Mouse (Mus musculus) ES-CJ7 (cell line): ENCODE results near the gene Retreg3.
"Not testable (repeated sequence)": the region's sequence is repeated elsewhere in the genome, so short reads cannot be mapped to it uniquely, and the experiment has no call there.

ENCODE experiments used
- DNase-seq: peaks from one replicate; pipeline ENCODE4 v3.0.0; 2011; ENCODE audit warnings: low read depth, low spot score

Retreg3 gene

GRCm38 (mm10) chr11:101119761-101120544 lies at the start of gene Retreg3, which contains the start of gene Tubg1:
Gene Retreg3, minus strand, starts transcription at chr11:101119893.
Gene Tubg1, plus strand, starts transcription at chr11:101119938.
- DNase-seq: peak; percentile 100

DNA sequence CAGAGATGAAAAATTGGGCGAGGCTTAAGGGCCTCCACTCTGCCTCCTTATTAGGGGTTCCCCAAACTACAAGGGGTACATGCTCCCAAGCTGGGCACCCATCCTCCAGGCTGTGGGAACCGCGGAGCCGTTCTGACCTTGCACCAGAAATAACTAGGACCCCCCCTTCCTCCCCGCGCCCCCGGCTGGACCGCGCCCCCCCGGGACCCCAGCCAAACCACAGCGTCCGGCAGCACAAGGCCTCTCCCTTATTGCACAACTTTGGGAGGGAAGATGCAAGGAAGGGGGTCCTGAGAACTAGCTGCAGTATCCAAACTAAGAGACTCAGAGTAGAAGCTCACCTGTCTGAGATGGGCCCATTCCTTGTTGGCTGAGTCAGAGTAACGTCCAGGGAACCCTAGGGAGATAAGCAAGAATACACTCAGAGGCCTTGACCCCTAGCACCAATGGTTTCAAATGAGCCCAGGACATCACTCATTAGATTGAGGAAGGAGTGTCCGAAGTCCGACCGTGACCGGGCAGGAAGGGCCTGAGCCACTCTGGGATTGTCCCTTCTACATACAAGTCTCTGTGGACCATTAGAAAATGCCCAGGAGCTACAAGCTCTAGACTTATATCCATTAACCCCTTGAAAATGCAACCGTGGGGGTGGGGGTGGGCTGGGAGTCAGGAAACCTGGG lies 48.7 kb upstream of the Retreg3 start:
- no peak for DNase-seq

- DNase-seq: no peak
Observed at GRCm38 (mm10) chr11:101167963-101168300, 48.2 kb upstream of the Retreg3 start.

- no peak for DNase-seq
Observed at GRCm38 (mm10) chr11:101167211-101167962, 47.7 kb upstream of the Retreg3 start.

DNA sequence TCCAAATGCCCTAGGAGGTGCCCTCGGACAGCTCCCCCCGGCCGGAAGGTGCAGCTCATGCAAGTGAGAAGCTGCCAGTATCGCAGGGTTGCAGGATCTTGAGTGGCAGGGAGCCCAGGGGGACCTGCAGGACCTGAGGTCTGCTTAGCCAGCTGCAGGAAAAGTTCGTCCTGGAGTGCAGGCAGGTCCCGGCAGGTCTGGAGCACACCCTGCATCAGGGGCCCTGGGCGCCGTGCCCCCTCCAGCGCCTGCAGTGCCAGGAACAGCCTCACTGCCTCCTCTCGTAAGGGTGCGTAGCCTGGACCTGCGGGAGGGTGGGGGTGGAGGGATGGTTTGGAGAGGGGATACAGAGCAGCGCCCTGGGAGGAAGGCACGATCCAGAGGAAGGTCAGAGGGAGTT lies 46.7 kb upstream of the Retreg3 start:
- DNase-seq: no peak

- DNase-seq: peak; percentile 60
Observed at GRCm38 (mm10) chr11:101164677-101165580, 45.2 kb upstream of the Retreg3 start.

GRCm38 (mm10) chr11:101164351-101164665 lies 44.6 kb upstream of the Retreg3 start:
- DNase-seq: no peak

GRCm38 (mm10) chr11:101163476-101164350 lies 44.0 kb upstream of the Retreg3 start:
- DNase-seq: peak; percentile 66

DNA sequence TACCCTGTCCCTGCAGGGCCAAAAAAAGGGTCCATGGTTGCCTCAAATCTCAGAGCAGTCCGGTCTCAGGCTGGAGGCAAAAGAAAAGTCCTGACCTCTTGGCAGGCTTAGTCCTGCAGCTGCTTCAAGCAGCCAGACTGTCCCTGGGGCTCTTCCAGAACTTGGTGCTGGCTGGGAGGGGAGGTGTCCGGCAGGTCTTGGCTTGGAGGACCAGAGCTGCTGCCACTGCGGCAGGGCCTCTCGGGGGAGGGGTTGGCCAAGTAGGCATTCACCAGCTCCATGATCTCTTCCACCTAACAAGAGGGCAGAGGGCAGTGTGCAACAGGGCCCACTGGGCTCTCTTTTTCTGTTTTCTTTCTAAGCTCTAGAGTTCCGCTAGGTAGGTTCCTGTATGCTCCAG lies 43.1 kb upstream of the Retreg3 start:
- DNase-seq: no peak

- DNase-seq: no peak
Observed at GRCm38 (mm10) chr11:101162301-101162700, 42.6 kb upstream of the Retreg3 start.

GRCm38 (mm10) chr11:101161551-101161950 lies 41.9 kb upstream of the Retreg3 start:
- no peak for DNase-seq

DNA sequence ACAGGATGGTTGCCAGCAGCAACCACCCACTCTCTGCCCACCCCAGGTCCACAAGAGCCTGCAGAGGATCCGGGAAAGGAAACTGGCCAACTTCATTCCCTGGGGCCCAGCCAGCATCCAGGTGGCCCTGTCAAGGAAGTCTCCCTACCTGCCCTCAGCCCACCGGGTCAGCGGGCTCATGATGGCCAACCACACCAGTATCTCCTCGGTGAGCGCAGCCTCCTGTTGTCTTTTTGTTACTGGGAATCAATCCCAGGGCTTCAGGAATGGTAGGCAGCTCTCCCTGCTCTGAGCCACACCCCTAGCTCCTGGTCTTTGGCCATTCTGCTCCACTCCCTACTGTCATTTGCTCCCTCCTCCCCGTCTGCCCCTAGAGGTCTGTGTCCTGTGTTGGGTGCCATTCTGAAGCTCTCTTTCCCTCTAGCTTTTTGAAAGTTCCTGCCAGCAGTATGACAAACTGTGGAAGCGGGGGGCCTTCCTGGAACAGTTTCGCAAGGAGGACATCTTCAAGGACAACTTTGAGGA lies 41.4 kb upstream of the Retreg3 start:
- DNase-seq: not testable (repeated sequence)

DNA sequence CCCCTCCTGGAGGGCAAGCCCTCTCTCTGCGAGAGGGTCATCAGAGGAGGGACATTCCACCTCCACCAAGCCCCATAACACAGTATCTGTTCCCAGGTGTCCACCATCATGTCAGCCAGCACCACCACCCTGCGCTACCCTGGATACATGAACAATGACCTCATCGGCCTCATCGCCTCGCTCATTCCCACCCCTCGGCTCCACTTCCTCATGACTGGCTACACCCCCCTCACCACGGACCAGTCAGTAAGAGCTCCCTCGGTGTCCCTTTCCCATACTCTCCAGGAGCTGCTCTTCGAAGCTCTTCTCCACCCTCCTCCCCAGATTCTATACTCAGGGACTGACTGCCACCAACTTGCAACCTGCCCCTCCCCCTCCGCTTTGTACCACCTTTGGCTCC lies 40.5 kb upstream of the Retreg3 start:
- DNase-seq: not testable (repeated sequence)

GRCm38 (mm10) chr11:101155728-101156371 lies 36.2 kb upstream of the Retreg3 start, which contains the start of gene Tubg2:
Gene Tubg2, plus strand, starts transcription at chr11:101155907.
- DNase-seq: peak; percentile 76

GRCm38 (mm10) chr11:101155151-101155550 lies 35.5 kb upstream of the Retreg3 start:
- no peak for DNase-seq

- DNase-seq: no peak
Observed at GRCm38 (mm10) chr11:101154648-101155047, 35.0 kb upstream of the Retreg3 start.

GRCm38 (mm10) chr11:101152825-101153224 lies 33.1 kb upstream of the Retreg3 start:
- DNase-seq: no peak

DNA sequence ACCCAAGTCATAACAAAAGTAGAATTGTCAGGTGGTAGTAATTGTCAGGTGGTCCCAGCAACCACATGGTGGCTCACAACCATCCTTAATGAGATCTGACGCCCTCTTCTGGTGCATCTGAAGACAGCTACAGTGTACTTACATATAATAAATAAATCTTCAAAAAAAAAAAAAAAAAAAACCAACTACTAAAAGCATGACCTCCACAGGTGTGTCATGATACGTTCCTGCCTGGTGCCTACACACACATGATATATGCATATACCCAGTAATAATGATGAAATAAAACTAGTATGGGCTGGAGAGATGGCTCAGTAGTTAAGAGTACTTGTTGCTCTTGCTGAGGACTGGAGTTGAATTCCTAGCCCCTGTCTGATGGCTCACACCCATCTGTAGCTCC lies 31.4 kb upstream of the Retreg3 start:
- DNase-seq: no peak
